Mouse (Mus musculus): Measurements from ENCODE around the gene Hist1h2bf.

- no peak for TF ChIP-seq USF1 (IDR thresholded peaks at IDR 0.05; ENCODE audit: low read depth)
- TF ChIP-seq FOSL1 (IDR thresholded peaks at IDR 0.05; ENCODE audit: insufficient read depth, low read length, poor library complexity, severe bottlenecking) = no peak
- TF ChIP-seq CTCF (IDR thresholded peaks at IDR 0.05; ENCODE audit: control insufficient read depth, insufficient read depth, insufficient read length) = no peak
- TF ChIP-seq MYOD1 (IDR thresholded peaks at IDR 0.05; ENCODE audit: control insufficient read depth, insufficient read length, low read depth) = no peak
Measured at GRCm38 (mm10) chr13:23582219-23583056, 8.4 kb upstream of the Hist1h2bf start.
